Mouse (Mus musculus) midbrain, embryonic 15.5 days (tissue): ENCODE results near the gene Fpr1. TPM values are rescaled to one million over a fixed set of nuclear protein-coding genes. Genes with fewer than 3 reads are reported as not detected.
A peak's percentile ranks its signal among the peaks of the same experiment; 100 is the strongest.
"Not testable (repeated sequence)": the region's sequence is repeated elsewhere in the genome, so short reads cannot be mapped to it uniquely, and the experiment has no call there.

Experiments used
- ATAC-seq: fragments of 200-750 bp; cut with Nextera tagmentation; replicated peaks from 2 replicates; pipeline ENCODE4 v1.8.0; 2017; ENCODE audit warnings: moderate TSS enrichment
- H3K27ac ChIP-seq: fragments of 300-500 bp; sonication (generic); 2 replicates; pipeline ENCODE4 v1.5.1; 2015; ENCODE audit warnings: mild to moderate bottlenecking, inconsistent platforms
- H3K27me3 ChIP-seq: fragments of 300-500 bp; sonication (generic); replicated peaks from 2 replicates; pipeline ENCODE4 v1.6.1; 2015; ENCODE audit warnings: inconsistent platforms
- H3K36me3 ChIP-seq: fragments of 300-500 bp; sonication (generic); replicated peaks from 2 replicates; pipeline ENCODE4 v1.6.1; 2015; ENCODE audit warnings: inconsistent platforms
- H3K4me1 ChIP-seq: fragments of 300-500 bp; sonication (generic); 2 replicates; pipeline ENCODE4 v1.6.1; 2015; ENCODE audit warnings: inconsistent platforms
- H3K4me2 ChIP-seq: fragments of 300-500 bp; sonication (generic); 2 replicates; pipeline ENCODE4 v1.6.1; 2015; ENCODE audit warnings: inconsistent platforms, mild to moderate bottlenecking, moderate library complexity
- H3K4me3 ChIP-seq: fragments of 300-500 bp; sonication (generic); 2 replicates; pipeline ENCODE4 v1.5.1; 2015; ENCODE audit warnings: mild to moderate bottlenecking, inconsistent platforms
- H3K9ac ChIP-seq: fragments of 300-500 bp; sonication (generic); 2 replicates; pipeline ENCODE4 v1.6.1; 2015; ENCODE audit warnings: mild to moderate bottlenecking, inconsistent platforms
- H3K9me3 ChIP-seq: fragments of 300-500 bp; sonication (generic); 2 replicates; pipeline ENCODE4 v1.6.1; 2016; ENCODE audit warnings: inconsistent platforms
- WGBS: fragments of 180-500 bp; shearing (Covaris S2); methylation state at CpG from one replicate; pipeline ENCODE4 v1.1.7; 2015; ENCODE audit warnings: mixed read lengths; 5-methylcytosine and 5-hydroxymethylcytosine counted together
- polyA plus RNA-seq: library from polyadenylated mRNA; unstranded; fragments of >200 nt; fragmentation: Nextera tagmentation; extraction: Ambion mirVana; gene quantifications from 2 replicates; pipeline ENCODE4 v1.2.1, GENCODE M21; 2015

Gene Fpr1
- polyA plus RNA-seq = 0.22 and 0.25 TPM in 2 replicates

- Histone ChIP-seq H3K9ac (no peak within 1 kb of the TSS), H3K4me3 (no peak within 1 kb of the TSS), H3K4me1 (no peaks in the 10 kb centered on the region), H3K9me3 (no peaks in the 10 kb centered on the region), H3K36me3 (no peaks in the 10 kb centered on the region), H3K27ac (no peak within 1 kb of the TSS), H3K27me3 (no peaks in the 10 kb centered on the region), H3K4me2 (no peak within 1 kb of the TSS)
- ATAC-seq = no peak
- 48% methylated on average over 1 of the region's 1 CpGs for WGBS
Observed at GRCm38 (mm10) chr17:17883840-17884239, at the start of gene Fpr1. Gene Fpr1, minus strand, starts transcription at chr17:17883940.

- H3K27ac ChIP-seq = no peak overlapping the region
- H3K9ac ChIP-seq = no peak overlapping the region
- no peak overlapping the region for H3K4me3 ChIP-seq
- H3K27me3 ChIP-seq = no peaks in the 10 kb centered on the region
- H3K36me3 ChIP-seq = no peaks in the 10 kb centered on the region
- H3K4me2 ChIP-seq = no peak overlapping the region
- H3K4me1 ChIP-seq = no peaks in the 10 kb centered on the region
- ATAC-seq = no peak
- no peaks in the 10 kb centered on the region for H3K9me3 ChIP-seq
Observed at GRCm38 (mm10) chr17:17917782-17918181, 34.0 kb upstream of the Fpr1 start.

- Histone ChIP-seq H3K4me2 (no peak overlapping the region), H3K9ac (no peak overlapping the region), H3K4me1 (no peaks in the 10 kb centered on the region), H3K27ac (no peak overlapping the region), H3K36me3 (no peaks in the 10 kb centered on the region), H3K4me3 (no peak overlapping the region), H3K27me3 (no peaks in the 10 kb centered on the region), H3K9me3 (no peaks in the 10 kb centered on the region)
- 90% methylated on average over 1 of the region's 1 CpGs for WGBS
- ATAC-seq = no peak
Observed at GRCm38 (mm10) chr17:17917376-17917775, 33.6 kb upstream of the Fpr1 start.

- ATAC-seq, H3K36me3 ChIP-seq, H3K27me3 ChIP-seq, H3K9ac ChIP-seq, H3K4me1 ChIP-seq, H3K4me2 ChIP-seq, H3K4me3 ChIP-seq, H3K9me3 ChIP-seq, H3K27ac ChIP-seq: not testable (repeated sequence)
- 91% methylated on average over 8 of the region's 8 CpGs for WGBS
Observed at GRCm38 (mm10) chr17:17912618-17913017, 28.9 kb upstream of the Fpr1 start.

- 17% methylated on average over 51 of the region's 51 CpGs for WGBS
- H3K9me3 ChIP-seq = no peaks in the 10 kb centered on the region
- no peaks in the 10 kb centered on the region for H3K27me3 ChIP-seq
- H3K36me3 ChIP-seq = no peaks in the 10 kb centered on the region
- no peaks in the 10 kb centered on the region for H3K4me1 ChIP-seq
- peak; percentile 100 for ATAC-seq
- H3K4me3 ChIP-seq = peak overlapping the region; percentile 54
- peak overlapping the region; percentile 78 for H3K27ac ChIP-seq
- H3K4me2 ChIP-seq = peak overlapping the region; percentile 68
- peak overlapping the region; percentile 69 for H3K9ac ChIP-seq
Observed at GRCm38 (mm10) chr17:17909636-17910421, 26.1 kb upstream of the Fpr1 start.

- Histone ChIP-seq H3K4me1 (no peaks in the 10 kb centered on the region), H3K27me3 (no peaks in the 10 kb centered on the region), H3K9me3 (no peaks in the 10 kb centered on the region), H3K9ac (no peak overlapping the region), H3K4me3 (no peak overlapping the region), H3K36me3 (no peaks in the 10 kb centered on the region), H3K27ac (no peak overlapping the region), H3K4me2 (no peak overlapping the region)
- WGBS = 89% methylated on average over 1 of the region's 1 CpGs
- no peak for ATAC-seq
Observed at GRCm38 (mm10) chr17:17900768-17901167, 17.0 kb upstream of the Fpr1 start.

- no peaks in the 10 kb centered on the region for H3K36me3 ChIP-seq
Observed at GRCm38 (mm10) chr17:17899268-17899667, 15.5 kb upstream of the Fpr1 start.

GRCm38 (mm10) chr17:17896039-17896438, 12.3 kb upstream of the Fpr1 start:
- no peak overlapping the region for H3K4me2 ChIP-seq
- H3K4me1 ChIP-seq = no peaks in the 10 kb centered on the region
- no peaks in the 10 kb centered on the region for H3K9me3 ChIP-seq
- H3K27ac ChIP-seq = no peak overlapping the region
- no peak overlapping the region for H3K4me3 ChIP-seq
- WGBS = 1% methylated on average over 4 of the region's 4 CpGs
- H3K36me3 ChIP-seq = no peaks in the 10 kb centered on the region
- H3K9ac ChIP-seq = no peak overlapping the region
- H3K27me3 ChIP-seq = no peaks in the 10 kb centered on the region
- ATAC-seq = peak; percentile 63; the same call in 1 of the 2 replicates

More at GRCm38 (mm10) chr17:17899268-17899667, 15.5 kb upstream of the Fpr1 start:
- no peaks in the 10 kb centered on the region for H3K9me3 ChIP-seq
- H3K27me3 ChIP-seq = no peaks in the 10 kb centered on the region
- no peaks in the 10 kb centered on the region for H3K4me1 ChIP-seq
- H3K4me2 ChIP-seq = no peak overlapping the region
- WGBS = 84% methylated on average over 2 of the region's 2 CpGs
- H3K9ac ChIP-seq = no peak overlapping the region
- H3K27ac ChIP-seq = no peak overlapping the region
- peak; percentile 70 for ATAC-seq
- no peak overlapping the region for H3K4me3 ChIP-seq

GRCm38 (mm10) chr17:17889732-17890425, 6.1 kb upstream of the Fpr1 start:
- Histone ChIP-seq H3K9me3 (no peaks in the 10 kb centered on the region), H3K36me3 (no peaks in the 10 kb centered on the region), H3K9ac (no peak overlapping the region), H3K27ac (no peak overlapping the region), H3K27me3 (no peaks in the 10 kb centered on the region), H3K4me1 (no peaks in the 10 kb centered on the region), H3K4me2 (no peak overlapping the region), H3K4me3 (no peak overlapping the region)
- 91% methylated on average over 2 of the region's 2 CpGs for WGBS
- no peak for ATAC-seq

GRCm38 (mm10) chr17:17887774-17888248, 4.1 kb upstream of the Fpr1 start, which contains the start of the genes Fpr2 and Fpr3:
Gene Fpr2, plus strand, starts transcription at chr17:17887824.
Gene Fpr3, plus strand, starts transcription at chr17:17887852.
- Histone ChIP-seq H3K4me1 (no peaks in the 10 kb centered on the region), H3K4me2 (no peak within 1 kb of the TSS), H3K9ac (no peak within 1 kb of the TSS), H3K9me3 (no peaks in the 10 kb centered on the region), H3K27me3 (no peaks in the 10 kb centered on the region), H3K27ac (no peak within 1 kb of the TSS), H3K4me3 (no peak within 1 kb of the TSS), H3K36me3 (no peaks in the 10 kb centered on the region)
- 52% methylated on average over 1 of the region's 1 CpGs for WGBS
- no peak for ATAC-seq

GRCm38 (mm10) chr17:17882672-17883071, 1.1 kb downstream of the Fpr1 start:
- Histone ChIP-seq H3K4me1 (no peaks in the 10 kb centered on the region), H3K4me3 (no peak overlapping the region), H3K4me2 (no peak overlapping the region), H3K27ac (no peak overlapping the region), H3K9ac (no peak overlapping the region), H3K27me3 (no peaks in the 10 kb centered on the region), H3K9me3 (no peaks in the 10 kb centered on the region), H3K36me3 (no peaks in the 10 kb centered on the region)
- WGBS = 91% methylated on average over 3 of the region's 3 CpGs
- no peak for ATAC-seq

GRCm38 (mm10) chr17:17879347-17879746, 4.4 kb downstream of the Fpr1 start:
- WGBS = 87% methylated on average over 1 of the region's 1 CpGs
- Histone ChIP-seq H3K36me3 (no peaks in the 10 kb centered on the region), H3K4me2 (no peak overlapping the region), H3K27me3 (no peaks in the 10 kb centered on the region), H3K27ac (no peak overlapping the region), H3K9me3 (no peaks in the 10 kb centered on the region), H3K9ac (no peak overlapping the region), H3K4me1 (no peaks in the 10 kb centered on the region), H3K4me3 (no peak overlapping the region)
- ATAC-seq = no peak
